ENCODE assay signal across 26 mouse cellular contexts in genomic region chr4:101333868-101334267, GRCm38 (mm10).
"Had no signal": no experiment of that assay in that cellular context is flagged by ENCODE, and none has a peak within 500 bp of the region (broad histone marks: within the 10 kb centered on the region; RNA-seq: fewer than 3 reads in every experiment).

No protein-coding gene starts in this region.

- H3K4me3 ChIP-seq: embryonic facial prominence, embryonic 10.5 days; embryonic facial prominence, embryonic 12.5 days; embryonic facial prominence, embryonic 13.5 days; embryonic facial prominence, embryonic 15.5 days; erythroblast, embryonic 14.5 days; forebrain, embryonic 10.5 days; forebrain, embryonic 12.5 days; forebrain, embryonic 13.5 days; forebrain, embryonic 15.5 days; heart, adult 2 months had no signal

- H3K9ac ChIP-seq: embryonic facial prominence, embryonic 12.5 days; embryonic facial prominence, embryonic 13.5 days; embryonic facial prominence, embryonic 15.5 days; forebrain, embryonic 12.5 days; forebrain, embryonic 13.5 days; forebrain, embryonic 15.5 days; forebrain, postnatal 0 days had no signal

- H3K36me3 ChIP-seq: embryonic facial prominence, embryonic 10.5 days; embryonic facial prominence, embryonic 12.5 days; embryonic facial prominence, embryonic 13.5 days; embryonic facial prominence, embryonic 15.5 days; forebrain, embryonic 10.5 days; forebrain, embryonic 12.5 days; forebrain, embryonic 15.5 days had no signal

- H3K27me3 ChIP-seq: embryonic facial prominence, embryonic 12.5 days; embryonic facial prominence, embryonic 13.5 days; embryonic facial prominence, embryonic 15.5 days; forebrain, embryonic 12.5 days; forebrain, embryonic 13.5 days; forebrain, embryonic 15.5 days had no signal

- ATAC-seq: forebrain, embryonic 13.5 days; forebrain, embryonic 14.5 days; forebrain, embryonic 15.5 days; forebrain, embryonic 16.5 days; forebrain, postnatal 0 days had no signal

- H3K4me2 ChIP-seq: embryonic facial prominence, embryonic 12.5 days; embryonic facial prominence, embryonic 13.5 days; embryonic facial prominence, embryonic 15.5 days; forebrain, embryonic 12.5 days; forebrain, embryonic 13.5 days; forebrain, embryonic 15.5 days had no signal

- DNase-seq: cerebellum, adult 2 months; cerebellum, adult 8-10 months; cerebellum, adult 9-10 months; cerebellum, adult 9-11 months; cerebellum, postnatal 10 days; cerebellum, postnatal 14 days; cerebellum, postnatal 25 days; cerebellum, postnatal 36 days; embryo, embryonic 11 days; forebrain, postnatal 0 days; gastrocnemius, postnatal 14 days; gastrocnemius, postnatal 25 days; gastrocnemius, postnatal 36 days; heart, adult 18-20 months; heart, adult 2 months had no signal

- H3K4me1 ChIP-seq: embryonic facial prominence, embryonic 12.5 days; embryonic facial prominence, embryonic 15.5 days; forebrain, embryonic 10.5 days; forebrain, embryonic 12.5 days; forebrain, embryonic 15.5 days had no signal

- H3K9me3 ChIP-seq: embryonic facial prominence, embryonic 10.5 days; embryonic facial prominence, embryonic 12.5 days; embryonic facial prominence, embryonic 13.5 days; embryonic facial prominence, embryonic 15.5 days; forebrain, embryonic 10.5 days; forebrain, embryonic 12.5 days; forebrain, embryonic 13.5 days; forebrain, embryonic 15.5 days had no signal

- H3K27ac ChIP-seq: embryonic facial prominence, embryonic 10.5 days; embryonic facial prominence, embryonic 12.5 days; embryonic facial prominence, embryonic 13.5 days; embryonic facial prominence, embryonic 15.5 days; forebrain, embryonic 10.5 days; forebrain, embryonic 12.5 days; forebrain, embryonic 13.5 days; forebrain, embryonic 15.5 days had no signal
